Mouse (Mus musculus): ENCODE data around the gene Vars2.

The Vars2 gene

DNA sequence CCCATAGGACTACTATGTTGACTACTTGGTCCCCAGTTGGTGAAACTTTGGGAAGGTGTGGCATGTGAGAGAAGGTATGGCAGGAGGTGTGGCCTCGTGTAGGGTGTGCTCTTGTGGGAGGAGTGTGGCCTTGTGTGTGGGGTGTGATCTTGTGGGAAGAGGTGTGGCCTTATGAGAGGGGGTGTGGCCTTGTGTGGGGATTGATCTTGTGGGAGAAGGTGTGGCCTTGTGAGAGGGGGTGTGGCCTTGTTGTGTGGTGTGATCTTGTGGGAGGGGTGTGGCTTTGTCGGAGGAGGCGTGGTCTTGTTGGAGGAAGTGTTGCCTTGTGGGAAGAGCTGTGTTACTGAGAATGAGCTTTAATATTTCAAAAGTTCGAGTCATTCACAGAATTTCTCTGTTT, 50.3 kb downstream of the Vars2 start:
- no peak for DNase-seq
